8 mouse cellular contexts compared by ENCODE assay signal in genomic region chr7:118243453-118244385, GRCm38 (mm10). TPM values are rescaled to one million over a fixed set of nuclear protein-coding genes. Genes with fewer than 3 reads are reported as not detected.
A peak's percentile ranks its signal among the peaks of the same experiment; 100 is the strongest.
DNase-seq lines count a peak whose midpoint lies in the region; ATAC-seq and TF ChIP-seq lines count a peak whose summit lies in the region.

Gene Smg1 (minus strand): TSS chr7:118243670.

- intact Hi-C loops in heart, postnatal 10 days (cut with DNase I): no loop called here

- H3K27me3 ChIP-seq in ES-Bruce4 (ENCODE audit: control insufficient read depth, insufficient read depth, low read length, poor library complexity, severe bottlenecking): no peaks in the 10 kb centered on the region
- H3K27me3 ChIP-seq in forebrain, embryonic 13.5 days: no peaks in the 10 kb centered on the region
- no peaks in the 10 kb centered on the region for H3K27me3 ChIP-seq in liver, postnatal 0 days (ENCODE audit: insufficient read depth, low read length)
- H3K27me3 ChIP-seq in neural tube, embryonic 14.5 days (ENCODE audit: control insufficient read depth, insufficient read depth, low read length): no peaks in the 10 kb centered on the region

- H3K4me3 ChIP-seq in ES-Bruce4 (ENCODE audit: low read depth, low read length): peak within 1 kb of the TSS; percentile 95
- peak within 1 kb of the TSS; percentile 97 for H3K4me3 ChIP-seq in forebrain, embryonic 13.5 days
- peak within 1 kb of the TSS; percentile 63 for H3K4me3 ChIP-seq in liver, postnatal 0 days (ENCODE audit: low read depth, low read length)
- peak within 1 kb of the TSS; percentile 96 for H3K4me3 ChIP-seq in neural tube, embryonic 14.5 days (ENCODE audit: low read depth, low read length)

- TF ChIP-seq POLR2A in ES-Bruce4 (IDR thresholded peaks at IDR 0.05; ENCODE audit: insufficient read depth, low read length): peak; percentile 54

- no peak for TF ChIP-seq CTCF in ES-Bruce4 (IDR thresholded peaks at IDR 0.05; ENCODE audit: low read depth, low read length)
- TF ChIP-seq CTCF in liver, postnatal 0 days (IDR thresholded peaks at IDR 0.05; ENCODE audit: low read depth): no peak

- peak within 1 kb of the TSS; percentile 83 for H3K4me2 ChIP-seq in forebrain, embryonic 13.5 days
- peak within 1 kb of the TSS; percentile 77 for H3K4me2 ChIP-seq in liver, postnatal 0 days (ENCODE audit: low read depth, low read length)
- H3K4me2 ChIP-seq in neural tube, embryonic 14.5 days (ENCODE audit: low read depth, low read length): peak within 1 kb of the TSS; percentile 58

- peak; percentile 99 for DNase-seq in heart, postnatal 10 days
- peak; percentile 97 for DNase-seq in large intestine, adult 2 months (ENCODE audit: low read depth, low spot score)
- peak; percentile 100 for DNase-seq in liver, postnatal 0 days
- peak; percentile 100 for DNase-seq in testis, postnatal 10 days (ENCODE audit: low spot score)

- H3K27ac ChIP-seq in ES-Bruce4 (ENCODE audit: insufficient read depth, low read length): peak within 1 kb of the TSS; percentile 79
- peak within 1 kb of the TSS; percentile 94 for H3K27ac ChIP-seq in forebrain, embryonic 13.5 days
- peak within 1 kb of the TSS; percentile 96 for H3K27ac ChIP-seq in liver, postnatal 0 days (ENCODE audit: low read depth)
- H3K27ac ChIP-seq in neural tube, embryonic 14.5 days (ENCODE audit: low read depth, low read length): peak within 1 kb of the TSS; percentile 90

- no peaks in the 10 kb centered on the region for H3K9me3 ChIP-seq in ES-Bruce4 (replicated peaks; ENCODE audit: control insufficient read depth, insufficient read depth, low read length, poor library complexity, severe bottlenecking)
- H3K9me3 ChIP-seq in forebrain, embryonic 13.5 days (replicated peaks): no peaks in the 10 kb centered on the region
- no peaks in the 10 kb centered on the region for H3K9me3 ChIP-seq in liver, postnatal 0 days (ENCODE audit: low read length)
- H3K9me3 ChIP-seq in neural tube, embryonic 14.5 days (ENCODE audit: control insufficient read depth, low read length): no peaks in the 10 kb centered on the region

- H3K4me1 ChIP-seq in ES-Bruce4 (ENCODE audit: control insufficient read depth, insufficient read depth, low read length): no peaks in the 10 kb centered on the region
- H3K4me1 ChIP-seq in forebrain, embryonic 13.5 days: peaks cover 16% of the 10 kb centered on the region
- peaks cover 9% of the 10 kb centered on the region for H3K4me1 ChIP-seq in liver, postnatal 0 days (ENCODE audit: insufficient read depth)
- peaks cover 11% of the 10 kb centered on the region for H3K4me1 ChIP-seq in neural tube, embryonic 14.5 days (ENCODE audit: control insufficient read depth, insufficient read depth, low read length)

- no peaks in the 10 kb centered on the region for H3K36me3 ChIP-seq in ES-Bruce4 (ENCODE audit: control insufficient read depth, insufficient read depth, low read length, poor library complexity, severe bottlenecking)
- H3K36me3 ChIP-seq in forebrain, embryonic 13.5 days (ENCODE audit: poor library complexity, severe bottlenecking): no peaks in the 10 kb centered on the region
- no peaks in the 10 kb centered on the region for H3K36me3 ChIP-seq in liver, postnatal 0 days (replicated peaks; ENCODE audit: insufficient read depth, low read length)
- no peaks in the 10 kb centered on the region for H3K36me3 ChIP-seq in neural tube, embryonic 14.5 days (ENCODE audit: control insufficient read depth, insufficient read depth, low read length)

- 1% methylated on average over 67 of the region's 79 CpGs for WGBS in forebrain, embryonic 13.5 days
- 1% methylated on average over 79 of the region's 79 CpGs for WGBS in large intestine, adult 2 months
- 2% methylated on average over 70 of the region's 79 CpGs for WGBS in liver, postnatal 0 days (ENCODE audit: insufficient replicate concordance)
- 2% methylated on average over 66 of the region's 79 CpGs for WGBS in neural tube, embryonic 14.5 days

- TF ChIP-seq EP300 in ES-Bruce4 (IDR thresholded peaks at IDR 0.05; ENCODE audit: insufficient read depth, low read depth, low read length): peak; percentile 66; the same call in 1 of the 2 replicates
- TF ChIP-seq EP300 in liver, postnatal 0 days (IDR thresholded peaks at IDR 0.05; ENCODE audit: low read depth): no peak; the same call in 1 of the 2 replicates

- ATAC-seq in cerebellum, adult (ENCODE audit: insufficient number of reproducible peaks, low FRiP score, low TSS enrichment): peak; percentile 91
- ATAC-seq in forebrain, embryonic 13.5 days: peak; percentile 94
- ATAC-seq in liver, postnatal 0 days: peak; percentile 91
- peak; percentile 94 for ATAC-seq in neural tube, embryonic 14.5 days (ENCODE audit: low read depth)

- H3K9ac ChIP-seq in ES-Bruce4 (ENCODE audit: low read depth, poor library complexity, severe bottlenecking): peak within 1 kb of the TSS; percentile 97
- H3K9ac ChIP-seq in forebrain, embryonic 13.5 days: peak within 1 kb of the TSS; percentile 97
- peak within 1 kb of the TSS; percentile 87 for H3K9ac ChIP-seq in liver, postnatal 0 days (replicated peaks)
- peak within 1 kb of the TSS; percentile 93 for H3K9ac ChIP-seq in neural tube, embryonic 14.5 days (replicated peaks; ENCODE audit: low read depth, low read length)

RNA-seq across cellular contexts. Expression of gene Smg1, which starts in this region (rescaled TPM):
- polyA plus RNA-seq in ES-Bruce4 (2011; ENCODE audit: insufficient read depth, insufficient read length, low read depth, missing spikeins): 87.1 and 90.8 TPM in 2 replicates
- 19.1 and 19.3 TPM in 2 replicates for polyA plus RNA-seq in forebrain, embryonic 13.5 days (2015; fragmentation: Nextera tagmentation; extraction: Ambion mirVana)
- total RNA-seq in heart, postnatal 10 days (2021): 10 to 100 TPM; 52.3 to 57.2 TPM
- polyA plus RNA-seq in large intestine, adult 2 months (2012; rRNA removed): 16.9 and 36.3 TPM in 2 replicates
- polyA plus RNA-seq in liver, postnatal 0 days (2015; fragmentation: Nextera tagmentation; extraction: Ambion mirVana): 3.5 and 4.0 TPM in 2 replicates
- 23.6 and 37.4 TPM in 2 replicates for polyA plus RNA-seq in neural tube, embryonic 14.5 days (2014; fragmentation: Nextera tagmentation; extraction: Ambion mirVana)

Comparison
In these comparisons a context has a peak if more than half of its experiments do, and no peak if none do; other contexts are left out.
1. Peak in every context shown above with its lines: DNase-seq, ATAC-seq, H3K4me3 ChIP-seq and H3K27ac ChIP-seq.